Mouse (Mus musculus): Measurements from ENCODE around the gene Tulp4. TPM values are rescaled to one million over a fixed set of nuclear protein-coding genes. Genes with fewer than 3 reads are reported as not detected.
A peak's percentile ranks its signal among the peaks of the same experiment; 100 is the strongest.
"Not testable (repeated sequence)": the region's sequence is repeated elsewhere in the genome, so short reads cannot be mapped to it uniquely, and the experiment has no call there.

Tulp4 gene
- polyA plus RNA-seq, 1 experiment from 2014 or later = 100 TPM

GRCm38 (mm10) chr17:6279205-6279604, 173.0 kb downstream of the Tulp4 start:
- not testable (repeated sequence) for H3K9ac ChIP-seq (replicated peaks; ENCODE audit: low read depth, low read length); H3K4me2 ChIP-seq (replicated peaks; ENCODE audit: low read depth, low read length); H3K4me1 ChIP-seq (ENCODE audit: control insufficient read depth, insufficient read depth, low read length); H3K27ac ChIP-seq (ENCODE audit: low read length); H3K4me3 ChIP-seq (ENCODE audit: low read depth, low read length); H3K27me3 ChIP-seq (ENCODE audit: control insufficient read depth, insufficient read depth, low read length); H3K9me3 ChIP-seq (ENCODE audit: control insufficient read depth, low read depth, low read length); H3K36me3 ChIP-seq (ENCODE audit: control insufficient read depth, insufficient read depth, low read length)
- ATAC-seq (ENCODE audit: insufficient number of reproducible peaks, insufficient read depth, low FRiP score, low read depth) = peak; percentile 89
- WGBS = 51% methylated on average over 8 of the region's 8 CpGs

GRCm38 (mm10) chr17:6279772-6280171, 173.5 kb downstream of the Tulp4 start:
- H3K9me3 ChIP-seq (ENCODE audit: control insufficient read depth, low read depth, low read length); H3K27ac ChIP-seq (ENCODE audit: low read length); H3K4me2 ChIP-seq (replicated peaks; ENCODE audit: low read depth, low read length); H3K9ac ChIP-seq (replicated peaks; ENCODE audit: low read depth, low read length); ATAC-seq (ENCODE audit: insufficient number of reproducible peaks, insufficient read depth, low FRiP score, low read depth); H3K4me3 ChIP-seq (ENCODE audit: low read depth, low read length); H3K4me1 ChIP-seq (ENCODE audit: control insufficient read depth, insufficient read depth, low read length); H3K36me3 ChIP-seq (ENCODE audit: control insufficient read depth, insufficient read depth, low read length); H3K27me3 ChIP-seq (ENCODE audit: control insufficient read depth, insufficient read depth, low read length): not testable (repeated sequence)
- WGBS = 76% methylated on average over 6 of the region's 10 CpGs

DNA sequence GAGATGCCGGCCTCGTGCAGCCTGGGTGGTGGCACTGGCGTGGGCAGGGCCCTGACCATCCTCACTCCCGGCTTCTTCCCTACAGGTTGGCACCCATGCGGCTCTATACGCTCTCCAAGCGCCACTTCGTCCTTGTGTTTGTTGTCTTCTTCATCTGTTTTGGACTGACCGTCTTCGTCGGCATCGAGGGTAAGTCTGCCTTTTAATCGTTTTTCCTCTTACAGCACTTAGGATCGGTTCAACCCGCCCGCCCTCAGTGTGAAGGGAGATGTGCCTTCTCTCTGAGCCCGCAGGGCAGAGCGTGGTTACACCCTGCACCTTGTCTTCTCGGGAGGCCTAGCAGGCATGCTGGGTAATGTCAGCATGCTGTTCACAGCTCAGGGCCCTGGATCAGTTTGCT, 174.3 kb downstream of the Tulp4 start:
- H3K4me1 ChIP-seq (ENCODE audit: control insufficient read depth, insufficient read depth, low read length); H3K27ac ChIP-seq (ENCODE audit: low read length); H3K9ac ChIP-seq (replicated peaks; ENCODE audit: low read depth, low read length); H3K9me3 ChIP-seq (ENCODE audit: control insufficient read depth, low read depth, low read length); H3K4me3 ChIP-seq (ENCODE audit: low read depth, low read length); H3K36me3 ChIP-seq (ENCODE audit: control insufficient read depth, insufficient read depth, low read length); ATAC-seq (ENCODE audit: insufficient number of reproducible peaks, insufficient read depth, low FRiP score, low read depth); H3K4me2 ChIP-seq (replicated peaks; ENCODE audit: low read depth, low read length); H3K27me3 ChIP-seq (ENCODE audit: control insufficient read depth, insufficient read depth, low read length): not testable (repeated sequence)
- WGBS = 96% methylated on average over 16 of the region's 19 CpGs

GRCm38 (mm10) chr17:6283137-6283536, 176.9 kb downstream of the Tulp4 start:
- H3K36me3 ChIP-seq (ENCODE audit: control insufficient read depth, insufficient read depth, low read length); H3K9ac ChIP-seq (replicated peaks; ENCODE audit: low read depth, low read length); H3K4me2 ChIP-seq (replicated peaks; ENCODE audit: low read depth, low read length); H3K4me1 ChIP-seq (ENCODE audit: control insufficient read depth, insufficient read depth, low read length); ATAC-seq (ENCODE audit: insufficient number of reproducible peaks, insufficient read depth, low FRiP score, low read depth); H3K4me3 ChIP-seq (ENCODE audit: low read depth, low read length); H3K9me3 ChIP-seq (ENCODE audit: control insufficient read depth, low read depth, low read length); H3K27ac ChIP-seq (ENCODE audit: low read length); H3K27me3 ChIP-seq (ENCODE audit: control insufficient read depth, insufficient read depth, low read length): not testable (repeated sequence)
- 96% methylated on average over 7 of the region's 10 CpGs for WGBS

- H3K27ac ChIP-seq (ENCODE audit: low read length); ATAC-seq (ENCODE audit: insufficient number of reproducible peaks, insufficient read depth, low FRiP score, low read depth): not testable (repeated sequence)
These were observed 179.9 kb downstream of the Tulp4 start for GRCm38 (mm10) chr17:6286169-6286568.

GRCm38 (mm10) chr17:6289045-6289444, 182.8 kb downstream of the Tulp4 start:
- not testable (repeated sequence) for H3K9me3 ChIP-seq (ENCODE audit: control insufficient read depth, low read depth, low read length); ATAC-seq (ENCODE audit: insufficient number of reproducible peaks, insufficient read depth, low FRiP score, low read depth); H3K9ac ChIP-seq (replicated peaks; ENCODE audit: low read depth, low read length); H3K27me3 ChIP-seq (ENCODE audit: control insufficient read depth, insufficient read depth, low read length); H3K27ac ChIP-seq (ENCODE audit: low read length); H3K4me2 ChIP-seq (replicated peaks; ENCODE audit: low read depth, low read length); H3K4me3 ChIP-seq (ENCODE audit: low read depth, low read length); H3K4me1 ChIP-seq (ENCODE audit: control insufficient read depth, insufficient read depth, low read length); H3K36me3 ChIP-seq (ENCODE audit: control insufficient read depth, insufficient read depth, low read length)
- WGBS = 90% methylated on average over 10 of the region's 12 CpGs

More at GRCm38 (mm10) chr17:6286169-6286568, 179.9 kb downstream of the Tulp4 start:
- not testable (repeated sequence) for H3K4me2 ChIP-seq (replicated peaks; ENCODE audit: low read depth, low read length); H3K27me3 ChIP-seq (ENCODE audit: control insufficient read depth, insufficient read depth, low read length); H3K9me3 ChIP-seq (ENCODE audit: control insufficient read depth, low read depth, low read length); H3K36me3 ChIP-seq (ENCODE audit: control insufficient read depth, insufficient read depth, low read length); H3K4me3 ChIP-seq (ENCODE audit: low read depth, low read length); H3K9ac ChIP-seq (replicated peaks; ENCODE audit: low read depth, low read length); H3K4me1 ChIP-seq (ENCODE audit: control insufficient read depth, insufficient read depth, low read length)
- 90% methylated on average over 5 of the region's 5 CpGs for WGBS

- not testable (repeated sequence) for ATAC-seq (ENCODE audit: insufficient number of reproducible peaks, insufficient read depth, low FRiP score, low read depth); H3K4me2 ChIP-seq (replicated peaks; ENCODE audit: low read depth, low read length); H3K27me3 ChIP-seq (ENCODE audit: control insufficient read depth, insufficient read depth, low read length); H3K9ac ChIP-seq (replicated peaks; ENCODE audit: low read depth, low read length); H3K9me3 ChIP-seq (ENCODE audit: control insufficient read depth, low read depth, low read length); H3K36me3 ChIP-seq (ENCODE audit: control insufficient read depth, insufficient read depth, low read length); H3K4me3 ChIP-seq (ENCODE audit: low read depth, low read length); H3K27ac ChIP-seq (ENCODE audit: low read length); H3K4me1 ChIP-seq (ENCODE audit: control insufficient read depth, insufficient read depth, low read length)
- no CpG with 5 or more reads among the region's 5 CpGs for WGBS
These were observed 187.6 kb downstream of the Tulp4 start for GRCm38 (mm10) chr17:6293882-6294281.

DNA sequence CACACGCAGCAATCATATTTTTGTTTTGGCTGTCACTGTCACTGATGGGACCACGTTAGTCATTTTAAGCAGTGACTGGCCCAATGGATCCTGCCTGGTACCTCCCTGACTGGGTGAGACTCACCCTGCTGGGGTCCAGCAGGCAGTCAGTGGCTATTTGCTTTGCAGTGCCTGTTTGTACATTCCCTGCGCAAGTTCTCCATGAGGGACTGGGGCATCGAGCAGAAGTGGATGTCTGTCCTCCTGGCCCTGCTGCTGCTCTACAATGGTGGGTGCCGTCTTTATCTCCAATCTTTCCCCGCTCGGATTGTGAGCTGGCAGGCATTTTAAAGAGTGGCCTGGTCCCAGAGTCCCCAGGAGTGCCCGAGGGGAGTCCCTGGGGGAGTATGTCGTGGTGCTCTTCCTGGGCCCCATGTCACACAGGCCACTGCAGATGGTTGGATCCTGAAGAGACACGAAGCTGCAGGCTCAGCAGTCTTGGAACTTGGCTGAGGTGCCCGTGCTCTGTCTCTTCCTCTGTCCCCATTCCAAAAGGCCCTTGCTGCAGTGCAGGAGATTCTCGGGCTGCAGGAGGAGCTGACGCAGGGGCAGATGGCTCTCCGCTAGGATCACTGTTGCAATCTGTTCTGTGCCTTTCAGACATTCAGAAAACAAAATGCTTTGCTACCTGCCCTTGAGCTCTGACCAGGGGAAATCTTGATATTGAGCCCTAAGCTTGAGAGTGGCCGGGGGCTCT, 191.0 kb downstream of the Tulp4 start:
- WGBS = 92% methylated on average over 9 of the region's 15 CpGs
- not testable (repeated sequence) for ATAC-seq (ENCODE audit: insufficient number of reproducible peaks, insufficient read depth, low FRiP score, low read depth)

More for the DNA sequence above, 191.0 kb downstream of the Tulp4 start:
- H3K36me3 ChIP-seq (ENCODE audit: control insufficient read depth, insufficient read depth, low read length); H3K27me3 ChIP-seq (ENCODE audit: control insufficient read depth, insufficient read depth, low read length); H3K9ac ChIP-seq (replicated peaks; ENCODE audit: low read depth, low read length); H3K27ac ChIP-seq (ENCODE audit: low read length); H3K4me3 ChIP-seq (ENCODE audit: low read depth, low read length); H3K4me1 ChIP-seq (ENCODE audit: control insufficient read depth, insufficient read depth, low read length); H3K4me2 ChIP-seq (replicated peaks; ENCODE audit: low read depth, low read length); H3K9me3 ChIP-seq (ENCODE audit: control insufficient read depth, low read depth, low read length): not testable (repeated sequence)
